Mouse (Mus musculus): ENCODE measurements around the gene Magi2.
"Not testable (repeated sequence)": the region's sequence is repeated elsewhere in the genome, so short reads cannot be mapped to it uniquely, and the experiment has no call there.

The Magi2 gene

DNA sequence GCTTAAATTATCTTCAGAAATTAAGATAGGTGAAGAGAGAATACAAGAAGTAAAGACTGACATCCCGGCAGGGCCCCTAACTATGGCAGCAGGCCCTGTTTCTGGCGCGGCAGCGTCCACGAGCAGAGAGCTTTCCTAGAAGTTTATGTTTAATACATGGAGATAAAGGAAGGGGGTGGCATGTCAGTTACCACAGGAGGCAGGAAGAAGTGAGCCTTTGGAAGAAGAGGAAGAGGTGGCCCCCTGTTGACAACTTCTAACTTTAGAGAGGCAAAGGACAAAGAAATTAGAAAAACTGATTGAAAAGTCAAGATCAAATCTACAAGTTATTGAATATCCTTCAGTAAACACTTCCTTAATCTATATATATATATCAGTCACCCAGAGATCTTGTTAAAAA lies 1281.8 kb downstream of the Magi2 start:
- no peak for DNase-seq (ENCODE audit: low spot score in 2 of 2)

DNA sequence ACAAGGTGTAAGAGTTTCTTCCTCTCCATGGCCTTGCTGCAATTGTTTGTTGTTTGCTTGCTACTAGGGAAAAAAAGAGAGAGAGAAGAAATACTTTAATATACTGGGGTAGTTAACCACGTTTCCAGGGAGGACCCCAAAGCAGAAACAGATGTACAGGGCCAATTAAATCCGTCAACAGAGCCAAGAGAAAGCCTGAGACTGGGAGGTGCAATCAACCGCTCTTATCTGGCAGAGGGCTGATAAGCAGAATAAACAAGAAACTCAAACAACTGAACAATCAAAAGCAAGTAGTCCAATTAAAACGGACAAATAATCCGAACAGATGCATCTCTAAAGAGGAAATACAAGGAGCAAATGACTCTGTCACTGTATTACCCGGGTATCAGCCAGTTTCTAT lies 1282.8 kb downstream of the Magi2 start:
- DNase-seq (ENCODE audit: low spot score in 2 of 2): no peak

DNA sequence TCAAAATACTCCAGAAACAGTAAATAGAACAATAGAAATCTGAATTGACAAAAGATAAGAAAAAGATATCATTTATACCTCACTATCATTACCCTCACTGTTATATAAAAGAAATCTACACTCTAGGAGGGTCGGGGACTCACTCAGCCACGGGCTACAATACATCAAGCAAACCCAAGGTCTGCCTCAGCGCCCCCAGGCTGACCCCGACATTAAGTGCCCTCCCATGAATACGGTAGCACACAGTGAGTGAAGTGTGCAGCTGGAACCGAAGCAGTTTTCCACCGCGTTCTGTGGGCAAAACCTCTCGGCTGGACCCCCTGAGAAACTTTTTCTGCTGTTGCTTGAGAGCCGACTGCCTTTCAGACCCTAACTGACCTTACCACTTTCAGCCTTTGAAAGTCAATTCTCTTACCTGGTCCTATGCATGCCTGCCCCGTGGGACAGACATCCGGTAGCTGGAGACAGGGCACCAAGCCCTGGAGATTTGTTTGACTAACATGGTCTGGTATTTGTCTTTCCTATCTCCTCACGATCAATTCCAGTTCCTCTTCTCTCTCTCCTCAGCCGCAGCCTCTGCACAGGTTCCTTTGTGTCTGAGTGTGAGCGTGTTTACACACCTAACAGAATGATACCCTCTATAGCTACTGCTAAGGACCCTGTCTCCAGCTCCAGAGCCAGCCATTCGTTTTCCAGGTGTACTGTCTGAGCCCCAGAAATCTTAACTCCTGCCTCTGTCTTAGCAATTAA lies 1285.7 kb downstream of the Magi2 start:
- DNase-seq (ENCODE audit: low spot score in 2 of 2): no peak

DNA sequence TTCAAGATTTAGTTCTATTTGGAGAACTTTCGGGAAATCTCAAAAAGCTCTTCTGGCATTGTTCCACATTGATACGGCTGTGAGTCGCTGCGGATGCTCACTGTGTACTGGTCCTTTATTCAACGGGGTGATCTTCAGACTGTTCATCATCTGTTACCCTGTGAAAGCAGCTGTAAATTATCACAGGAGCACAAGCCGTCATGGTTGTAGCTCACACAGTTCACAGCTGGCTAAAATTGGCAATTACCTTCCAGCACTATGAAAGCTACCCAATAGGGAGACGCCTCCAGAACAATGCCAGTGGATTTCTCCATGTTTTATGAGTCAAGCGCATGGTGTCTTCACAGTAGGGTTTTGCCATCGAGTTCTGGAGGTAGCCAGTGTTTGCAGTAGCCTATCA lies 1294.8 kb downstream of the Magi2 start:
- DNase-seq (ENCODE audit: low spot score in 2 of 2): no peak

DNA sequence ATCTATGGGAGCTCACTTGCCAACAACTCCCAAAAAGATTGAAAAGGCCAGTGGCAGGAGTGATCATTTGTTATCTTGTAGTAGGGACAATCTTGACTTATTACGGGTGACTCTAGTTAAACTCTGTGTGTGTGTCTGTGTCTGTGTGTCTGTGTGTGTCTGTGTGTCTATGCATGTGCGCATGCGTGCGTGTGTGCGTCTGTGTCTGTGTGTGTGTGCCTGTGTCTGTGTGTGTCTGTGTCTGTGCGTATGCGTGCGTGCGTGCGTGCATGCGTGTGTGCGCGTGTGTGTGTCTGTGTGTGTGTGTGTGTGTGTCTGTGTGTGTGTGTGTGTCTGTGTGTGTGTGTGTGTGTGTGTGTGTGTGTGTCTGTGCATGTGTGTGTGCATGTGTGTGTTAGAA lies 1295.2 kb downstream of the Magi2 start:
- DNase-seq (ENCODE audit: low spot score in 2 of 2): no peak

DNA sequence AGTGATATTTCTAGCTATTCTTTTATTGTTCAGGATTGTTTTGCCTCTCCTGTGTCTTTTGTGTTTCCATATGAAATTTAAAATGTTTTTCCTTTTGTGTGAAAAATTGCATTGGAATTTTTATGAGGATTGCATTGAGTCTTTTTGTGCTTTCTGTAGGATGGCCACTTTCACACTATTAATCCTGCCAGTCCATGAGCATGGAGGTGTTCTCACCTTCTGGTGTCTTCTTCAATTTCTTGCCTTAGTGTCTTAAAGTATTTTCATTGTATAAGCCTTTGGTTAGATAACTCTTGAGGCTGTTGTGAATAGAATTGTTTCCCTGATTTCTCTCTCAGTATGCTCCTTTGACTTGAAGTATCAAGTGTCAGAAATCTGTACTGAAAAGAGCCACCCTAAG lies 1296.9 kb downstream of the Magi2 start:
- DNase-seq (ENCODE audit: low spot score in 2 of 2): no peak

DNA sequence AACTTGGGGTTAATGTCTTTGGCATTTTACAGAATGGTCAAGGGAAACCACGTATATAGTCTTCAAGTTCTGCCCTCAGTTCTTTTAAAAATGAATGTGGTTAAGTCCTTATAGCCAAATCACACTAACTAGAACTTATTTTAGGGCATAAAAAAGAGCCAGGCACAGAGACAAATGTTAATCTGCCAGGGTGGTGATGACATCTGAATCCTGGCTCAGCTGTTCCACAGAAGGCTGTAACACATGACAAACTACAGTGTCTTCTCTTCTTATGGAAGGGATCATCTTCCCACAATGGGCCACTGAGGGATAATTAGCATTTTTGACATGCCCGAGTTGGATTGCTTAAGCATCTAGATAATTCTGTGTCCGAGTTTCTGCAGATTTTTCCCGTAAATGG lies 1299.8 kb downstream of the Magi2 start:
- not testable (repeated sequence) for DNase-seq (ENCODE audit: low spot score in 2 of 2)

DNA sequence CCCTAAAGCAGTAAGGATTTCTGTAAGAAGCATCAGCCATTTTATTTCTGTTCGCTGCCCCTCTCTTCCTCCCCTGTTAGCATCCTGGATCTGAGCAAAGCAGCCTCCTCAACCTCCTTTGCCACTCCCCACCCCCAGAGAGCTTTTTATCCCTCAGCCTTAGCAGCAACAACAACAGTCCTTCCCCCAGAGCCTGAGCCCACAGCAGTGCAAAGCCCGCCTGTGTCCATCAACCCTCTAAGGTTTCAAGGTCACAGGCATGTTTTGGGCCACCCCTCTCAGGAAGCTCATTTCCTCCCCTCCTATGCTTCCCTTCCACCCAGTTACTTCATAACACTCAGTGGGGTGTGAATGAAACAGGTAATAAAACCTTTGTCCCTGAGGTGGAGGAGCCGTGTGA lies 1309.7 kb downstream of the Magi2 start:
- no peak for DNase-seq (ENCODE audit: low spot score in 2 of 2)

DNA sequence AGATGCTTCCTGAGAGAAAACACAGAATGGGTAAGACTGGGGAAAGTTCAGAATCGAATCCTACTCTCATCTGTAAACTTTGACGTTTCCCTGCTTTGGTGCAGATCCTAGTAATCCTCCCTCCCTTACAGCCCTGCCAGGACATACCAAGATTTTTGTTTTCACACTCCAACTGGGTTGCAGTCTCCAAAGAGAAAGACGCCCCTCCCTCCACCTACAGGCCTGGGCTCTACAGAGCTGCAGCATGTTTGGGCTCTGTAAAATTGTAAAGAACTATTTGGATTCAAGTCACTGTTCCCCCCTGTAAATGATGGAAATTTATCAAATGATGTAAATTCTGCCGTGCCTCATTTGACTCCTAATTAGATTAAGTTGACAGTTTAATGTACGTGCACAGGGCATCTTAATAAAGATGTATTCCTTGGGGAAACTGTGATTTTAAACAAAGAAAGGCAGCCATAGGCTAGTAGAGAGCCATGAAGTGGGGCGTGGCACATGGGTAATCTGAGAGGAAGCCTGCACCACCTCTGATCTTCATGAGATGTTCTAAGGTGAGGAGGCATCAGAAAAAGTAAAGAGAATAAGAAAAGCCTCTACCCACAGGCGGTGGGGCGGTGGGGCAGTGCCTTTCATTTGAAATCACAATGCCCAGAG lies 1310.7 kb downstream of the Magi2 start:
- DNase-seq (ENCODE audit: low spot score in 2 of 2): no peak

DNA sequence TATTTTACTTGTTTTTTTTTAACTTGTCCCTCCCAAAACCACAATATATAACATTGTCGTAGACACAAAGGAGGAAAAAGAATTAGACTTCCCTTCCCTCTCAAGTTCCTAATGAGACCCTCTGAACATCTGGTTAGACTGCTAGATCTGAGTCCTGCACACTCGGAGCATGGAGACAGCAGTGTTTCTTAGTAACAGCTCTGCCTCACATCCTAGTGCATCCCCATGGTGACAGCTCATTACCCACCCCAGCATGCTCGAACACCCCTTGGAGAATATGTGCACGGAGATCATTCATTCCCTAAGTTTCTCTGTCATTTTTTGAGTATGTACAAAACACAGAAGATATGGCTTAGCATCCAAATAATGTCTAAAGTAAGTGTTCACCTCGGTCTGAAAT lies 1317.5 kb downstream of the Magi2 start:
- no peak for DNase-seq (ENCODE audit: low spot score in 2 of 2)

DNA sequence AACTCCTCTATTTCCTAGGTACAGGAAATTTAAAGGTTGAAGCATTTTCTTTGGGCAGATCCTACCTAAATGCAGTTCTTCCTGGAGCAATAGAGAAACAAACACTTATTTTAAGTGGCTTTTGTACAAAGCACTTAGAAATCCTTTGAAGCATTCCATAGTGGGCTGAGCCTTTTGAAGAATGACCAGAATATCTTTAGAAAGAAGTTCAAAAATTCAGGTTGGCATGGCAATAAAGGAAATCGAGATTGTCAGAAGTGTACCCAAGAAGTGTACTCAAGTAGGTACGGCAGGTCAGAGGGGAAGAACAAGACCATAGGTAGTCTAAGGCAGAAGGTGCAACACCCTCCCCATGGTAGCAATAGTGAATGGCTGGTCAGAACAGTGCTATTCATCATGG lies 1332.5 kb downstream of the Magi2 start:
- no peak for DNase-seq (ENCODE audit: low spot score in 2 of 2)

DNA sequence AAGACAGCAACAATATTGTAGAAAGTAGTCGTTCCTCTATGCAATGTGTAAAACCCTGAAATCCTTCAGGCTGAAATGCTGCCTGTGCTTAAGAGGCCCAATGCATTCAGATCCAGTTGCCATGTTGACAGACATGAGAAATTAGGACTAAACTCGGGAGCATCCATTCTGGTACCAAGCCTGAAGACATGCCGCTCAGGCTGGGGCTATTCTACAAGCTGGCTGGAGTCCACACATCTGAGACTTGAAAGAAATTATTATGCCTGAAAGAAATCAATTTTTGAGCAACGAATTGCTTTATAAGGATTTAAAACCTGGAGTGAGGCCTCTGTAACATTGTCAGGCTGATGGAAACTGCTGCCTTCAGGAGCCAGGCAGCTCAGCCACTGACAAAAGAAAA lies 1333.0 kb downstream of the Magi2 start:
- DNase-seq (ENCODE audit: low spot score in 2 of 2): no peak

DNA sequence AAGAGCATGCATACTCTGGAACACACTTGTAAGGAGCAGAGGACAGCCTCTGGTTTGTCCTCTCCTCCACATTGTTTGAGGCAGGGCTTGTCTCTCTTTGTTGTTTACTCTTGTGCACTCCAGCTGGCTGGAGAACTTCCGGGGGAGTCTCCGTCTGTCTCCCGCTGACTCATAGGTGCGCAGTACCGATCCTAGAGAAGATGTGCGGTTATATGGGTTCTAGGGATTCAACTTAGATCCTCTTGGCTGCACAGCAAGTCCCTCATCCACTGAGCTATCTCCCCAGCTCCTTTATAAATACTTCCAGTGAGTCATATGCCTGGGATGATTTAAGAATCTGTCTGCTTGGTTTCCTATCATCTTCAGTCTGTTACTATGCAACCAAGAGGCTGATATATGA lies 1341.6 kb downstream of the Magi2 start:
- no peak for DNase-seq (ENCODE audit: low spot score in 2 of 2)

DNA sequence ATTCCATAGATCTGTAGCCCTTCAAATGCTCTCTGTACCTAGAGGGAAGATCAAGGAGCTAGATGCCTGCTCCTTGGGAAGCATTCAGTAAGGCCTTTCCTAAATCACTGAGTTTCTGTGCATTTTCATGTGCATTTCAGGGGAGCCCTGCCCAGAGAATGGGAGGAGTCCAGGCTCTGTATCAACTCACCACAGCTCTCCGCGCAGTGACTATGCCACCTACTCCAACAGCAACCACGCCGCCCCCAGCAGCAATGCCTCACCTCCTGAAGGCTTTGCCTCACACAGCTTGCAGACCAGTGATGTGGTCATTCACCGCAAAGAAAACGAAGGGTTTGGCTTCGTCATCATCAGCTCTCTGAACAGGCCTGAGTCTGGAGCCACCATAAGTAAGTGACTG lies 1342.1 kb downstream of the Magi2 start:
- no peak for DNase-seq (ENCODE audit: low spot score in 2 of 2)

DNA sequence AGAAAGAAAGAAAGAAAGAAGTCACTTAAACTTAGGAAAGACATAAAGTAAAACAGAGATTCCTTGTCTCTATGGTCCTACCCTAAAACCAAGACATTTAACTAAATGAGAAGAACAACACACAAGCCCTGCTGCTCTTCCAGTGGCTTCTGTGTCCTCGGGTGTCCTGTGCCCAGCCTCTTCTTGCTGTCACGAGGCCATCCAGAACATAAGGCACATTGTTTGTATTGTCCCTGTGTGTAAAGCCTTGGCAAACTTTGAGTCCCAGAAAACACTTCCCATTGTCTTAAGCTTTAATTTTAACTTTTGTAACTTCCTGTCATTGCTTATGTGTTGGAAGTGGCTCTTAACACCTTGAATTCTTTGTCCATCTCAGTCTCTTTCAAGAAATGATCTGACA lies 1348.0 kb downstream of the Magi2 start:
- no peak for DNase-seq (ENCODE audit: low spot score in 2 of 2)

DNA sequence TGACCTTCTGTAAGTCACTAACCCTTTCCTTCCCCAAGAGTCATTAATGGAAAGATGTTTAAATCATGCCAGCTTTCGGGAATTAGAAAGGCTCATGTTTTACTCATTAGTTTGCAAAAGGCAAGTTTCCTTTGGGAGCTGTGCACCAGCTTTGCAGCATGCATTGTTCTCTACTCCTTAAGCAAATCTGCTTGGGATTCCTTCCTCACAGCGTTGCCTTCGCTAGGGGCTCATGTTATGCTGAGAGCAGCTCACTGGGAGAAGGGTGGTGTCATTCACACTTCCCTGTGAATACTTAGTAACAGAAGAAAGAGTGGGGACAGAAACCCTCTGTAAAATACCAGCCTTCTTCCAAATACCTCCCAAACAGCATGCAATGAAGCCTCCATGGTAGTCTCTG lies 1349.0 kb downstream of the Magi2 start:
- no peak for DNase-seq (ENCODE audit: low spot score in 2 of 2)

DNA sequence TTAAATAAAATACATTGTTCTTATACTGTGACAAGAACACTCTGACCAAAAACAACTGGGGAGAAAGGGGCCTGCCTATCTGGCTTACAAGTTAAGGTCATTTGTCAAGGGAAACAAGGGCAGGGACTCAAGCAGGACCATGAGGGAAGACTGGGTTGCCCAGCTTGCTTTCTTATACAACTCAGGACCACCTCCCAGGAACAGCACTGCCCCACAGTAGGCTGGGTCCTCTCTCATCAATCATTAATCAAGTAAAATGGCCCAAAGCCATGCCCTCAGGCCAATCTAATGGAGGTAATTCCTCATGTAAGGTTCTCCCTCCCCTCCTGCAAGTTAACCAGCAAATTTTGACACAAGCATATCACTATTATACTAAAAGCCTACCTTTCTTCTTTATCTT lies 1349.4 kb downstream of the Magi2 start:
- DNase-seq (ENCODE audit: low spot score in 2 of 2): no peak

DNA sequence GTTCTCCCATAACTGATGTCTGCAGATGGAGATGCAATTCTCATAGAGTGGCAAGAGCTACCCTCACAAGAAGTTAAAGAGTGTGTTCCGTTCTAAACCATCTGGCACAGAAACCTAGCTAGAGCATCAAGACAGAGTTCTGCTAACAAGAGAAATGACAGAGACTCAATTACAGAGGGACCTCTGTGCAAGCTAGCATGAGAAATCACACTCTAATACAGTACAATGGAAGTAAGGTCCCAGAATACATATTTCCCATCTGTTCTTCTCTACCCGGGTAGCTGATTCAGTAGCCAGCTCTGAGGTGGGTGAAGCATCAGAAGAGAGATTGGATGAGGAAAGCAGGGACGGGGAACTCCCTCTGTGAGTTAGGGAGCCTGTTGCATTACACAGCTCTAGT lies 1351.8 kb downstream of the Magi2 start:
- no peak for DNase-seq (ENCODE audit: low spot score in 2 of 2)

DNA sequence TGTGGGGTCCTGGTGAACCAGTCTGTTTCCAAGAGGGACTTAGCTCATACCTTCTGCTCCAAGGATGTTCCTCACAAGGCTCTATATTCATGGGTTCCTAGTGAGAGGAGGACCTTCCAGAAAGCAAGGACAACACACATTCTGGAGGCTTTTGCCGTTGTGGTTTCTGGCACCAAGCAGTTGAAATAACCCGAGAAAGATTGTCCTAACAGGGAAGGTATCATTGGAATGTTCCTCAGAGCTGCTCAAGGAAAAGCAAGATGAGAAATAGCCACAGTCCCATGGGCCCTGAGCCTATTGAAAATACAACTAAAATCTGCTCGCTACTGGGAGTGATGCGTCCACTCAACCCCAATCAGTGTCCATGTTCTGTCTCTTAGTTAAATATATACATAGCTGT lies 1353.8 kb downstream of the Magi2 start:
- no peak for DNase-seq (ENCODE audit: low spot score in 2 of 2)

DNA sequence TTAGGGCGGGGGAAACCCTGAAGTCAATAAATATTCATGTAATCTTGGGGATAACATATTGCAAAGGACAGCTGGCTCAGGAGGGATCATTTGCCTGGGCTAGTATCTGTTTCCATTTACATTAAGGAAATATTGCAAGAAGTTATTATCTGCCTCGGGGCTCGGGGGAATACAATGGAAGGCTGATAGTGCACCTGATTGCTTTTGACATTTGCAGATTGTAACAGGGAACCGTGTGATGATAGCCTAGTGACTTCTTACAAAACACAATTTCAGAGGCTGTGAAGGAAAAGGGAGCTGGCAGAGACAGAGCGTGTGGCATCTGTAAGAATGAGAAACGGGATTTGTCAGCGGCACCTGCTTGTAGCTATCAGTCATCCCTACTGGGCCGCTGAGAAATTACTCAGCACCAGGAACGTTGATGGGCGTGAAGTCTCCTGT lies 1356.2 kb downstream of the Magi2 start:
- no peak for DNase-seq (ENCODE audit: low spot score in 2 of 2)

DNA sequence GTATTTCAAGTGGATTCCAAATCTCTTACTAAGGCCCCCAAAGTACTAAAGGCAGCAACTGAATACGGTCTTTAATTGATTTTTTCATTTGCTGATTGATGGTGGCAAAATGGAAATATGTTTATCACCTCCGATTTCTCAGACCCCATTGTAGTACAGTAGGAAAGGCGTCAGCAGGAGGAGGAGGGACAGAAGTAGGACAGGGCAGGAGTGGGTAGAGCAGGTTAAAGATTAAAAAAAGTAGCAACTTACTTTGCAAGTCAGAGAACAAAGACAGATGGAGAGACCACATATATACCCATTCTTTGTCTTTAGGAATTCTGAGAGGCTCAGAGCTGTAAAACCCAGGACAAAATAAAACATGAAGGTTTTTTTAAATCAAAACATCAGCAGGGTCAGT lies 1356.8 kb downstream of the Magi2 start:
- no peak for DNase-seq (ENCODE audit: low spot score in 2 of 2)

DNA sequence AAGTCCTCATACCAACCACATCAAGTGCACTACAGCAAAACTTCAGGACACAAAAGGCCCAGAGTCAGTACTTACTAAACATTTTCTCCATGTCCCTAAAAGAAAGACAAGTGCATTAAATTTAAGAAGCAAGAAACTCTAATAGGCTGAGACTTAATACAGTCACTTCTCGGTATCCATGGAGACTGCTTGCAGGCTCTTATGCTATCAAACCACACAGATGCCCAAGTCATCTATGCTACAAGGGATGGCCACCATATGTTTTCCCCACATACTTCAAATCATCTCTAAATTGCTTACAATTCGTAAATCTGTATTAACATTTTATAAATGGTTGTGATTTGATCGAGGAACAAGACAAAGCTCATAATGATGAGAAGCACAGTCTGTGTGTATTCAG lies 1357.9 kb downstream of the Magi2 start:
- DNase-seq (ENCODE audit: low spot score in 2 of 2): no peak

DNA sequence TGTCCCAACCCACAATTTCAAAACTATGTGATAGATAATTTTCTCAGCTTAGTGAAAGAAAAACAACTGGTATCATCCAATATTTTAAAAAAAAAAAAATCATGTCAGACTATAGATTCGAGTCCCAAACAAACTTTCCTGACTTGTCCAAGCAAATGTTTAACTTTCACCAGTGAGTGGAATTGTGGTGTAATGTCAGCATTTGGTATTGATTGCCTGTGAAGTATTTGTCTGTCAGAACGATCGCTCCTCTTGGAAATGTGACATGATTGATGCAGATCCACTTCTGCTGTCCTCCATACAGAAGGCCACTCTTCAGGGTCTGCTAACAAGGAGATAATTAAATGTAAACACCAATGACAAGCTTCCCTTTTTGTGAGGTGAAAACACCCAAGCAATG lies 1362.9 kb downstream of the Magi2 start:
- DNase-seq (ENCODE audit: low spot score in 2 of 2): no peak

DNA sequence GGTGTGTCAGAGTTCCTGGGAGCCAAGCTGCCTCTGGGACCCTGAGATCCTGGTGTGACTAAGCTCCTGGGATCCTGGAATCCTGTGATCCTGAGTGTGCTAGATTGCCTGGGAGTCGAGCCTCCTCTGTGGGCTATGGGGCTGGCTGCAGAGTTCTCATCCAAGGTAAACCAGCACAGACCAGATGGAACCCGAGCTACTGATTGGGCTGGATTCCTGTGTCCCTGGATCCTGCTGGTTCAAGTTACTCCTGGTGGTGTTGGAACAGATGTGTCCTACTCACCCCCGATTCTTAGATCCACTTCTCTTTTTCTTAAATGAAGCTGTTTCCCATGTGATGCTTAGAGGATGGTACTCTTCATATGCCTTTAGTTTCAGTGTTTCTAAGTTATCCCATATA lies 1371.4 kb downstream of the Magi2 start:
- no peak for DNase-seq (ENCODE audit: low spot score in 2 of 2)

Measured in spleen, postnatal 14 days (tissue).